Mouse (Mus musculus): ENCODE results near the gene Gm9376. TPM values are rescaled to one million over a fixed set of nuclear protein-coding genes. Genes with fewer than 3 reads are reported as not detected.

The Gm9376 gene
- total RNA-seq (2017), result not detected in 2 replicates

DNA sequence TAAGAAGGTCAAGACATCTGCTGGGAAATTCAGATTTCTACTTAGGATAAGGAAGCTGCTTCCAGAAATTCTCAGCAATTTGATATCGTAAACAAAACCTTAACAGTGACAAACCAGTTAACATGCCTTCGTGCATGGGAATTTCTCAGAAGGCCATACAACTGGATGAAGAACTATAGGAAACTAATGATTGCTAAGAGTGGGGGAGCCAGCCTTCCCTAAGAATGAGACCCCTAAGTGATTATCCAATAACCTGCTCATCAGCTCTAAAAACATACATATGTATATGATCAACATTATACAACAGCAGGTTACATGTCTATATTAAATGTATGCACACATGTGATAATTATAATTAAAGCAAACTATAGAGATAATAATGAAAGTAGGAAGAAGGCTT, at the start of gene Gm9376:
Gene Gm9376 (plus strand): TSS at position 301 of the 400 bp plus-strand sequence.
- ATAC-seq (replicated peaks; ENCODE audit: low read depth, poor library complexity, severe bottlenecking), result no peak

- ATAC-seq (replicated peaks; ENCODE audit: low read depth, poor library complexity, severe bottlenecking), result 0 out of 2 replicates have a peak, but pooled peaks have one; percentile 36
These were observed 45.9 kb upstream of the Gm9376 start for GRCm38 (mm10) chr14:118220885-118221284.

DNA sequence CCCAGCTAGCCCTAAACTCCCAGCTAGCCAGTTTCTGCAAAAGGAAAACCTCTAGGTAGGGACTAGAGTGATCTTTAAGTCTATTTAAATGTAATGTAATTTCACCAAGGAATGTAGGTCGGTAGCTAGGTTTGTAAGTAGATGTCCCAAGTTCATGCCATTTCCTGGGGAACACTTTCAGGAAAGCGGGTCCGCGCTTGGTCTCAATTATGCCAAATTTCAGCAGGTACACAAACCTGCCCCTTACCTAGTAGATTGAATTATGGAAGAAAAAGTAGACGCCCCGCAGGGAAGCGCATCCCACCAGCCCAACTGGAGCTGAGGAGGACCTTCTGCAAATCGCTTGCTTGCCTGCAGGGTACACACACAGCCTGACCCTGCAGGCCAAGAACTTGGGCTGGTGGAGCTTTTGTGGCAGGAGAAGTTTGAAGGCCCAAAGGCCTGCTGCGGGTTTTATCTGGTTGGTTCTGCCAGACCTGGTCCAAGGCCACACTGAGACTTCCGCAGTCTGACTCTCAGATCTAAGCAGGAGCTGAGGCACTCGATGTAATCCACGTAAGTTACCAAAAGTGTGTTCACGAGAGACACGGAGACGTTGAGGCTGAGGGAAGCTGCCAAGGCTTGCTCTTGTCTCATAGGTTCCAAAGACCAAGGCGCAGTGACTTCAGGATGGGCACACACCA, 41.6 kb upstream of the Gm9376 start:
- ATAC-seq (replicated peaks; ENCODE audit: low read depth, poor library complexity, severe bottlenecking), result no peak

- peak; percentile 40 for ATAC-seq (replicated peaks; ENCODE audit: low read depth, poor library complexity, severe bottlenecking)
These were observed 40.8 kb upstream of the Gm9376 start for GRCm38 (mm10) chr14:118225911-118226310.

DNA sequence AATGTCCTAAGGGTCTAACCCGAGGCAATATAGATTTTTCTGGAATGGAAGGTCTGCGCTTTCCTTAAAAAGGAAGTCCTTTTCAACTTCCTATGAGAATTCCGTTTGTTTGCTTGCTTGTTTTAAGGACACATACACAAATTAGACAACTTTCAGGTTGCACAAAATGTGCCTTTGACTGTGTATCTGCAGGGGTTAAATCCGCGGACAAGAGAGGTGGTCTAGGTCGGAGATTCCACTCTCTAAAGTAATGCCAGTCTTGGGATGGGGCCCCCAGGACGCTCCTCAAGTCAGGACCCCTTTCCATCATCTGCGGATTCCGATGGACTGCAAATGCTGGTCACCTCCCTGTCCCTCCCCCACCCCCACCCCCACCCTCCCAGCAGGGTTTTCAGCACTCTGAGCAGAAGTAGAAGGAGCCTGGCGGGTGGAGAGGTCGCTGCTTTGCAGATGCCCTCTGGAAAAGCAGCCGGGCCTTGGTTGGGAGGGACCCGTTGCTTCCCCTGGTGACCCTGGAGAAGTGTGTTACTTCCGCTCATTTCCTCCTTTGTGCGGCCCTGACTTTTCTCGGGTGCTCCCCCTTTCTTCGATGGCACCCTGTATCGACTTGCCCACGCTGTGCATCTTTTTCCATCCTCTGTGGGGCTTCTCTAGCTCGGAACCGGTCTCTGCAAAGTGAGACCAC, 40.1 kb upstream of the Gm9376 start:
- no peak for ATAC-seq (replicated peaks; ENCODE audit: low read depth, poor library complexity, severe bottlenecking)

GRCm38 (mm10) chr14:118232381-118232970, 34.3 kb upstream of the Gm9376 start:
- ATAC-seq (replicated peaks; ENCODE audit: low read depth, poor library complexity, severe bottlenecking), result no peak

- no peak for ATAC-seq (replicated peaks; ENCODE audit: low read depth, poor library complexity, severe bottlenecking)
These were observed 32.8 kb upstream of the Gm9376 start for GRCm38 (mm10) chr14:118233786-118234540.

DNA sequence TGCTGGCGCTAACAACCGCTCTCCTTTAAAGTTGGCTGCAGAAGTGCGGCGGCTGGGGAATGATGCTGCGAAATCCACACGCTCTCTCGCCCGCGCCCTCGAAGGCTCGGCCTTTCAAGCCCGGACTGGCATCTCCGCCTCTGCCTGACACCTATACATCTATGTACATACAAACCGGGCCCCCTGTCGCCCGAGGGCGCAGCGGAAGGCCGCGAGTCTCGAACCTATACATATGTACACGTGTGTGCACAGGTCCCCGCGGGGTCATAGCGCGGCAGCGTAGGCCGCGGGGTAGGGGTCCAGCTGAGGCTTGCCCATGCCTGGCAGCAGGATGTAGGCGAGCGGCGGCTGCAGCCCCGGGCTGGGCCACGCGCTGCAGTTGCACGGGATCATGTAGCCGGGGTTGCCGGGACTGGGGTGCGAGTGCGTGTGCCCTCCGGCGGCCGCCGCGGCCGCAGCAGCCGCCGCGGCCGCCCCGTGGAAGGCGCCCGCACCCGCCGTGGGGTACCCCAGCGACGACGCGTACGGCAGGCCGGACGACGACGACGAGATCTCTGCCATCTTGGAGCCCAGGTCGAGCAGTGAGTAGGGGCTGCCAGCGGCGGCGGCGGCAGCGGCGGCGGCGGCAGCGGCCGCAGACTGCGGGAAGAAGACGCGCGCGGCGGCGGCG, 32.1 kb upstream of the Gm9376 start:
- ATAC-seq (replicated peaks; ENCODE audit: low read depth, poor library complexity, severe bottlenecking), result no peak

- no peak for ATAC-seq (replicated peaks; ENCODE audit: low read depth, poor library complexity, severe bottlenecking)
These were observed 31.3 kb upstream of the Gm9376 start for GRCm38 (mm10) chr14:118235361-118235972.

DNA sequence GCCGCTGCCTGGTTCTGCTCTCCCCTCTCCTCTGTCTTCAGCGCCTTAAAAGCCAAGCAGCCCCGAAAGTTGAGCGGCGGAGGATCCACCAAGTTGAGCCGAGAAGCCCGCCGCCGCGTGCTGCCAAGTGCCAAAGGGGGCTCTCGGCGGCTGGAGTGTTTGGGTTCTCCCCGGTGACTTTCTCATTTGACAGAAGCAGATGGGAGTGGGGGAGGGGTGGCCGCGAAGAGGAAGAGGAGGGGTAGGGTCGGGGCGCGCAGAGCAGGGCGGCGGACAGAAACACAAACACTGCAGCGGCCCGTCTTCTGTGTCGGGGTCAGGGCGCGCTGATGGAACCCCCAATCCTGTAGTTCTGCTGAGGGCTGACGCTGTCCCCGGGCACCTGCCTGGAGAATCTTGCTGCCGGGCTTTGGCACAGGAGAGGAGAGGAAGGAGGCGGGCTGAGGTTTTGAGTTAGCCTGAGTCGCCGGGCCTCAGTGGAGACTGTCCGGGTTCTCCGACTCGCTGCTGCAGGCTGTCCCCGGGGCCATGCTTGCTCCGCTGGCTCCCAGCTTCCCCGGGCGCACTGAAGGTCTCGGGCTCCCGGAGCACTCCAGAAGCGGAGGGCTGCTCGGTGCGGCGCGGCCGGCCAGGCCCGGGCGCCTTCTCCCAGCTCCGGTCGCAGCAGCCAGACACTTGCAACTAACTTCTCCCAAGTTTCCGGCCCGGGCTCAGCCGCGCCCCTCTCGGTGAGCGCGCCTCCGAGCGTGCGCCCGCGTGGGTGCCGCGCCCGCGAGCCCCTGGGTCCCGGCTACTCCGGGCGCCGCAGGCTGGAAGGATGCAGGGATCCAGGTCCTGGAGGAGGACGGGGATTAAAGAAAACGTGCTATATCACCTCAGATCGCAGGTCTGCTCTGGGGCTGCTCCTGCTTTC, 30.5 kb upstream of the Gm9376 start:
- 0 out of 2 replicates have a peak, but pooled peaks have one; percentile 16 for ATAC-seq (replicated peaks; ENCODE audit: low read depth, poor library complexity, severe bottlenecking)

GRCm38 (mm10) chr14:118236886-118237289, 29.9 kb upstream of the Gm9376 start, which contains the start of gene Sox21:
Gene Sox21, minus strand, starts transcription at chr14:118237030.
- ATAC-seq (replicated peaks; ENCODE audit: low read depth, poor library complexity, severe bottlenecking), result peak; percentile 34

DNA sequence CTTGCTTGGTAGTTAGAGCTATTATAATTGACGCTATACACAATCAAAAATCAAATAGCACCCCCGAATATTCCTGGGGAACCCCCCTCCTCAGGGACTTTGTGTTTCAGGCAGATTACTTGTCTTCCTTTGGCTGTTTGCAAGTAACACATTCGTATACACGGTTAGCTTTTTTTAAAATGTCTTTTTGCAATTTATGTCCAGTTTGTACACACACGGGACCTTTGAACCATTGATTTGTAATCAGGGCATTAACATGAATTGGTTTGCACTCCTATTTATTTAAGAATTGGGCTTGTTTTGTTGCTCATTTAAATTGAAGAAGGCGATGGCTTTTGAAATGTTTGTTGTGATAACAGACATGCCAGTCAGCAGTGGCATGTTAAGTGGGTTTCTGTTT, 29.0 kb upstream of the Gm9376 start:
- ATAC-seq (replicated peaks; ENCODE audit: low read depth, poor library complexity, severe bottlenecking), result no peak

GRCm38 (mm10) chr14:118239351-118239750, 27.4 kb upstream of the Gm9376 start:
- ATAC-seq (replicated peaks; ENCODE audit: low read depth, poor library complexity, severe bottlenecking), result no peak

GRCm38 (mm10) chr14:118241416-118241815, 25.3 kb upstream of the Gm9376 start:
- peak; percentile 40; the same call in 1 of the 2 replicates for ATAC-seq (replicated peaks; ENCODE audit: low read depth, poor library complexity, severe bottlenecking)

DNA sequence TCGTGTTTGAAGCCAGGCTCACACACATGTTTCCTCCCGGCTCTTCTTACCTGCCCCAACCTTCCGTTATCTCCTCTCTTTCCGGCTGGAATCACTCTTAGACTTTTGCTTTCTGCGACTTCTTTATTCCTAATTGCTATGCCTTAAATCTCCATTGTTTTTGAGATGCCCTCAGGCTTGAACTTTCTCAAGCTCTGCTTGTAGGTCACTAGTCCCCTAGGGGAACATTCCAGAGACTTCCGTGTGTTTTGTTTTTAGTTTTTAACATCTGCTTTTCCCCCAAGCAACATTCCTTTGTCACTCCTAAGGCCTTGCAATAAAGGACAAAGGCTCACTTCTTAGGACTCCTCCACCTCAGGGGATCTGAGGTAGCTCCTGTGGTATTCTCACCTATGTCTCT, 13.4 kb upstream of the Gm9376 start:
- ATAC-seq (replicated peaks; ENCODE audit: low read depth, poor library complexity, severe bottlenecking), result no peak

DNA sequence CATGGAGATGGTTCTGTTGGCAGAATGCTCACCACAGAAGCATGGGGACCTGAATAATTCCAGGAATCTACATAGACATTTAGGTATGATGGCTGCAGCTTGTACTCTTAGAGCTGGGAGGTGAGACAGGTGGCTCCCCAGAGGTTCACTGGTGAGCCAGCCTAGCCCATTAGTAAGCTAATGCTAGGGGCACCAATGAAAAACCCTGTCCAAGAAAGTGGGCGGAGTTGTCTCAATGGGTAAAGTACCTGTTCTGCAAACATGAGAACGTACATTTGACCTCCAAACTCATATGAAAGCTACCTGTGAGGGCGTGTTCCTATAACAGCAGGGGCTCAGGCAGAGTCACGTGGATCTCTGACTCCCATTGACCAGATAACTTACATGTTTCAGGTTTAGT, 2.1 kb downstream of the Gm9376 start:
- no peak for ATAC-seq (replicated peaks; ENCODE audit: low read depth, poor library complexity, severe bottlenecking)

- ATAC-seq (replicated peaks; ENCODE audit: low read depth, poor library complexity, severe bottlenecking), result 0 out of 2 replicates have a peak, but pooled peaks have one; percentile 18
These were observed 6.1 kb downstream of the Gm9376 start for GRCm38 (mm10) chr14:118272594-118273555.
